Mouse (Mus musculus): Measurements from ENCODE around the gene Cyp2b19. TPM values are rescaled to one million over a fixed set of nuclear protein-coding genes. Genes with fewer than 3 reads are reported as not detected.
A peak's percentile ranks its signal among the peaks of the same experiment; 100 is the strongest.
"Not testable (repeated sequence)": the region's sequence is repeated elsewhere in the genome, so short reads cannot be mapped to it uniquely, and the experiment has no call there.

Cyp2b19 gene
- polyA plus RNA-seq, 1 experiment from 2014 or later, result 0.08 TPM

GRCm38 (mm10) chr7:26780510-26780909 is 23.6 kb downstream of the Cyp2b19 start:
- Histone ChIP-seq H3K4me3 (0 out of 2 replicates have a peak overlapping the region, but pooled peaks have one; percentile 0), H3K36me3 (no peaks in the 10 kb centered on the region), H3K4me1 (no peaks in the 10 kb centered on the region), H3K27me3 (no peaks in the 10 kb centered on the region), H3K9me3 (no peaks in the 10 kb centered on the region), H3K9ac (replicated peaks) (no peak overlapping the region), H3K4me2 (replicated peaks) (peak overlapping the region; percentile 24), H3K27ac (replicated peaks) (no peak overlapping the region)
- ATAC-seq (ENCODE audit: low FRiP score, low read depth), result peak; percentile 69; the same call in 1 of the 2 replicates
- 4% methylated on average over 11 of the region's 11 CpGs for WGBS

GRCm38 (mm10) chr7:26780998-26781766 is 24.2 kb downstream of the Cyp2b19 start:
- WGBS, result 9% methylated on average over 8 of the region's 8 CpGs
- Histone ChIP-seq H3K4me2 (replicated peaks) (peak overlapping the region; percentile 24; the same call in 1 of the 2 replicates), H3K9ac (replicated peaks) (no peak overlapping the region), H3K36me3 (no peaks in the 10 kb centered on the region), H3K4me1 (no peaks in the 10 kb centered on the region), H3K9me3 (no peaks in the 10 kb centered on the region), H3K27me3 (no peaks in the 10 kb centered on the region), H3K27ac (replicated peaks) (no peak overlapping the region), H3K4me3 (no peak overlapping the region)
- ATAC-seq (ENCODE audit: low FRiP score, low read depth), result peak; percentile 51; the same call in 1 of the 2 replicates

GRCm38 (mm10) chr7:26781767-26782131 is 24.8 kb downstream of the Cyp2b19 start:
- no peak for ATAC-seq (ENCODE audit: low FRiP score, low read depth)

GRCm38 (mm10) chr7:26783163-26783562 is 26.2 kb downstream of the Cyp2b19 start:
- Histone ChIP-seq H3K4me2 (replicated peaks) (no peak overlapping the region), H3K4me1 (no peaks in the 10 kb centered on the region), H3K9me3 (no peaks in the 10 kb centered on the region), H3K36me3 (no peaks in the 10 kb centered on the region), H3K4me3 (no peak overlapping the region), H3K27ac (replicated peaks) (no peak overlapping the region), H3K27me3 (no peaks in the 10 kb centered on the region), H3K9ac (replicated peaks) (no peak overlapping the region)
- ATAC-seq (ENCODE audit: low FRiP score, low read depth), result no peak
- 82% methylated on average over 5 of the region's 5 CpGs for WGBS

More at GRCm38 (mm10) chr7:26781767-26782131, 24.8 kb downstream of the Cyp2b19 start:
- no peak overlapping the region for H3K4me3 ChIP-seq
- no peaks in the 10 kb centered on the region for H3K9me3 ChIP-seq
- no peak overlapping the region for H3K9ac ChIP-seq (replicated peaks)
- no peak overlapping the region for H3K4me2 ChIP-seq (replicated peaks)
- H3K27ac ChIP-seq (replicated peaks), result no peak overlapping the region
- no peaks in the 10 kb centered on the region for H3K4me1 ChIP-seq
- H3K27me3 ChIP-seq, result no peaks in the 10 kb centered on the region
- H3K36me3 ChIP-seq, result no peaks in the 10 kb centered on the region
- WGBS, result 43% methylated on average over 5 of the region's 8 CpGs

GRCm38 (mm10) chr7:26786013-26786412 is 29.1 kb downstream of the Cyp2b19 start:
- not testable (repeated sequence) for H3K4me3 ChIP-seq; H3K4me1 ChIP-seq; ATAC-seq (ENCODE audit: low FRiP score, low read depth); H3K27me3 ChIP-seq; H3K9me3 ChIP-seq; H3K9ac ChIP-seq (replicated peaks); H3K4me2 ChIP-seq (replicated peaks); H3K36me3 ChIP-seq; H3K27ac ChIP-seq (replicated peaks)
- WGBS, result 63% methylated on average over 1 of the region's 1 CpGs

GRCm38 (mm10) chr7:26789984-26790383 is 33.0 kb downstream of the Cyp2b19 start:
- Histone ChIP-seq H3K4me1 (no peaks in the 10 kb centered on the region), H3K27me3 (no peaks in the 10 kb centered on the region), H3K9ac (replicated peaks) (no peak overlapping the region), H3K36me3 (no peaks in the 10 kb centered on the region), H3K4me2 (replicated peaks) (no peak overlapping the region), H3K27ac (replicated peaks) (no peak overlapping the region), H3K9me3 (no peaks in the 10 kb centered on the region), H3K4me3 (no peak overlapping the region)
- no peak for ATAC-seq (ENCODE audit: low FRiP score, low read depth)
- WGBS, result 90% methylated on average over 6 of the region's 6 CpGs

GRCm38 (mm10) chr7:26800104-26800503 is 43.2 kb downstream of the Cyp2b19 start:
- no peak overlapping the region for H3K27ac ChIP-seq (replicated peaks)
- H3K27me3 ChIP-seq, result no peaks in the 10 kb centered on the region
- H3K9ac ChIP-seq (replicated peaks), result no peak overlapping the region
- H3K9me3 ChIP-seq, result 0 out of 2 replicates have a peak, but pooled peaks cover 6% of the 10 kb centered on the region
- no peak overlapping the region for H3K4me2 ChIP-seq (replicated peaks)
- H3K4me1 ChIP-seq, result no peaks in the 10 kb centered on the region
- no peak overlapping the region for H3K4me3 ChIP-seq
- no peak for ATAC-seq (ENCODE audit: low FRiP score, low read depth)
- no peaks in the 10 kb centered on the region for H3K36me3 ChIP-seq

- no peaks in the 10 kb centered on the region for H3K4me1 ChIP-seq
- no peaks in the 10 kb centered on the region for H3K27me3 ChIP-seq
- no peak for ATAC-seq (ENCODE audit: low FRiP score, low read depth)
Measured at GRCm38 (mm10) chr7:26800996-26801395, 44.1 kb downstream of the Cyp2b19 start.

GRCm38 (mm10) chr7:26808592-26808991 is 51.6 kb downstream of the Cyp2b19 start, which contains the start of gene Cyp2g1:
Gene Cyp2g1, plus strand, starts transcription at chr7:26808892.
- H3K36me3 ChIP-seq, result no peaks in the 10 kb centered on the region
- WGBS, result 85% methylated on average over 2 of the region's 2 CpGs
- no peak for ATAC-seq (ENCODE audit: low FRiP score, low read depth)

More at GRCm38 (mm10) chr7:26800996-26801395, 44.1 kb downstream of the Cyp2b19 start:
- Histone ChIP-seq H3K27ac (replicated peaks) (no peak overlapping the region), H3K4me2 (replicated peaks) (no peak overlapping the region), H3K9ac (replicated peaks) (no peak overlapping the region), H3K4me3 (no peak overlapping the region), H3K9me3 (0 out of 2 replicates have a peak, but pooled peaks cover 6% of the 10 kb centered on the region), H3K36me3 (no peaks in the 10 kb centered on the region)
- WGBS, result 91% methylated on average over 1 of the region's 1 CpGs

More at GRCm38 (mm10) chr7:26808592-26808991, 51.6 kb downstream of the Cyp2b19 start, which contains the start of gene Cyp2g1:
- Histone ChIP-seq H3K27ac (replicated peaks) (no peak within 1 kb of the TSS), H3K4me2 (replicated peaks) (no peak within 1 kb of the TSS), H3K27me3 (no peaks in the 10 kb centered on the region), H3K9ac (replicated peaks) (no peak within 1 kb of the TSS), H3K4me3 (no peak within 1 kb of the TSS), H3K4me1 (no peaks in the 10 kb centered on the region), H3K9me3 (no peaks in the 10 kb centered on the region)

Other genes with a start within 250 kb of the Cyp2b19 start
- not detected in 2 replicates for gene Nlrp9a, start 222.1 kb upstream of the Cyp2b19 start, polyA plus RNA-seq (2016; fragmentation: Nextera tagmentation; extraction: Ambion mirVana)
- gene Vmn1r185, start 138.7 kb upstream of the Cyp2b19 start, polyA plus RNA-seq (2016; fragmentation: Nextera tagmentation; extraction: Ambion mirVana), result not detected in 2 replicates
- not detected in 2 replicates for gene Cyp2b23, start 70.7 kb upstream of the Cyp2b19 start, polyA plus RNA-seq (2016; fragmentation: Nextera tagmentation; extraction: Ambion mirVana)
- gene Cyp2g1, start 51.8 kb downstream of the Cyp2b19 start, polyA plus RNA-seq (2016; fragmentation: Nextera tagmentation; extraction: Ambion mirVana), result not detected in 2 replicates
- not detected in 2 replicates for gene Cyp2a5, start 78.2 kb downstream of the Cyp2b19 start, polyA plus RNA-seq (2016; fragmentation: Nextera tagmentation; extraction: Ambion mirVana)
- gene Cyp2a22, start 182.2 kb downstream of the Cyp2b19 start, polyA plus RNA-seq (2016; fragmentation: Nextera tagmentation; extraction: Ambion mirVana), result not detected in 2 replicates